Mouse (Mus musculus) myocyte (in vitro differentiated cells): ENCODE measurements at regions not wholly inside any gene's neighbourhood (a gene's known extent, or its start where the extent isn't known, plus 50 kb on each side); places are given as distances from the start of the nearest gene placed in this dataset.

Source experiments
- CEBPB ChIP-seq: IDR thresholded peaks from 2 replicates; pipeline ENCODE4 v1.6.1; 2011; ENCODE audit warnings: mild to moderate bottlenecking, moderate library complexity; ENCODE audit not compliant: poor library complexity, insufficient read depth, severe bottlenecking
- E2F4 ChIP-seq: IDR thresholded peaks from one replicate; pipeline ENCODE4 v1.6.1; 2011; ENCODE audit warnings: mild to moderate bottlenecking, control low read depth, moderate library complexity; ENCODE audit not compliant: insufficient read depth
- MAX ChIP-seq: IDR thresholded peaks from one replicate; pipeline ENCODE4 v1.6.1; 2011; ENCODE audit warnings: low read depth, mild to moderate bottlenecking, control low read depth
- MYOG ChIP-seq, 3 experiments: IDR thresholded peaks; one replicate each; pipeline ENCODE4 v1.6.1; 2011; ENCODE audit warnings: control low read depth in 2 of 3, low read depth in 2 of 3, mild to moderate bottlenecking in 2 of 3; ENCODE audit not compliant: insufficient read length in 2 of 3, control insufficient read depth in 1 of 3, insufficient read depth in 1 of 3
- POLR2A ChIP-seq: IDR thresholded peaks from one replicate; pipeline ENCODE4 v1.6.1; 2011; ENCODE audit warnings: low read depth, mild to moderate bottlenecking, control low read depth, moderate library complexity; ENCODE audit not compliant: insufficient read length
- POLR2AphosphoS2 ChIP-seq: IDR thresholded peaks from one replicate; pipeline ENCODE4 v1.6.1; 2011; ENCODE audit warnings: low read depth, control low read depth; ENCODE audit not compliant: insufficient read length
- REST ChIP-seq: IDR thresholded peaks from one replicate; pipeline ENCODE4 v1.6.1; 2011; ENCODE audit warnings: mild to moderate bottlenecking, control low read depth, moderate library complexity; ENCODE audit not compliant: insufficient read depth, insufficient read length
- SRF ChIP-seq: IDR thresholded peaks from one replicate; pipeline ENCODE4 v1.6.1; 2011; ENCODE audit warnings: low read depth; ENCODE audit not compliant: control insufficient read depth, insufficient read length
- TCF12 ChIP-seq: IDR thresholded peaks from one replicate; pipeline ENCODE4 v1.6.1; 2011; ENCODE audit warnings: mild to moderate bottlenecking, control low read depth; ENCODE audit not compliant: poor library complexity, insufficient read depth, severe bottlenecking
- USF1 ChIP-seq: IDR thresholded peaks from one replicate; pipeline ENCODE4 v1.6.1; 2011; ENCODE audit warnings: low read depth, mild to moderate bottlenecking, control low read depth, moderate library complexity

GRCm38 (mm10) chr8:78941558-78941957 lies 86.7 kb upstream of the Zfp827 start:
- TF ChIP-seq POLR2A (no peak), TCF12 (no peak), MAX (no peak), CEBPB (no peak), POLR2AphosphoS2 (no peak), E2F4 (no peak), MYOG (IDR thresholded peaks at IDR 0.05; ENCODE audit: control insufficient read depth in 1 of 3, insufficient read depth in 1 of 3, insufficient read length in 2 of 3, low read depth in 2 of 3) (no peak), REST (no peak), USF1 (no peak), SRF (no peak)
